Mouse (Mus musculus): Measurements from ENCODE around the gene Tmem132d. TPM values are rescaled to one million over a fixed set of nuclear protein-coding genes. Genes with fewer than 3 reads are reported as not detected.
A peak's percentile ranks its signal among the peaks of the same experiment; 100 is the strongest.

Gene Tmem132d
- polyA plus RNA-seq, 1 experiment from 2014 or later: 3.2 TPM

- Histone ChIP-seq H3K9me3 (no peaks in the 10 kb centered on the region), H3K4me1 (peaks cover 17% of the 10 kb centered on the region), H3K36me3 (replicated peaks) (no peaks in the 10 kb centered on the region), H3K4me2 (peak overlapping the region; percentile 10; the same call in 1 of the 2 replicates), H3K9ac (no peak overlapping the region), H3K4me3 (no peak overlapping the region), H3K27ac (peak overlapping the region; percentile 61), H3K27me3 (replicated peaks) (no peaks in the 10 kb centered on the region)
- 11% methylated on average over 9 of the region's 9 CpGs for WGBS
- peak; percentile 39; the same call in 1 of the 2 replicates for ATAC-seq (replicated peaks)
These were observed 228.8 kb downstream of the Tmem132d start for GRCm38 (mm10) chr5:128203879-128204581.

- no peak for ATAC-seq (replicated peaks)
- Histone ChIP-seq H3K9me3 (no peaks in the 10 kb centered on the region), H3K4me3 (no peak overlapping the region), H3K36me3 (replicated peaks) (no peaks in the 10 kb centered on the region), H3K9ac (no peak overlapping the region), H3K4me2 (no peak overlapping the region), H3K27ac (no peak overlapping the region), H3K27me3 (replicated peaks) (no peaks in the 10 kb centered on the region), H3K4me1 (peaks cover 12% of the 10 kb centered on the region)
- 35% methylated on average over 4 of the region's 4 CpGs for WGBS
These were observed 238.8 kb downstream of the Tmem132d start for GRCm38 (mm10) chr5:128194106-128194505.

- Histone ChIP-seq H3K36me3 (replicated peaks) (no peaks in the 10 kb centered on the region), H3K27me3 (replicated peaks) (no peaks in the 10 kb centered on the region), H3K9ac (no peak overlapping the region), H3K4me2 (no peak overlapping the region), H3K4me3 (no peak overlapping the region), H3K27ac (0 out of 2 replicates have a peak overlapping the region, but pooled peaks have one; percentile 6), H3K4me1 (peaks cover 12% of the 10 kb centered on the region), H3K9me3 (no peaks in the 10 kb centered on the region)
- 78% methylated on average over 6 of the region's 6 CpGs for WGBS
- no peak for ATAC-seq (replicated peaks)
These were observed 240.3 kb downstream of the Tmem132d start for GRCm38 (mm10) chr5:128192485-128193055.

GRCm38 (mm10) chr5:128191710-128192109 is 241.2 kb downstream of the Tmem132d start:
- no peak overlapping the region for H3K4me3 ChIP-seq
- 41% methylated on average over 9 of the region's 9 CpGs for WGBS

GRCm38 (mm10) chr5:128190243-128190820 is 242.5 kb downstream of the Tmem132d start:
- peaks cover 12% of the 10 kb centered on the region for H3K4me1 ChIP-seq
- no peaks in the 10 kb centered on the region for H3K27me3 ChIP-seq (replicated peaks)
- H3K4me3 ChIP-seq: no peak overlapping the region
- H3K9me3 ChIP-seq: no peaks in the 10 kb centered on the region
- no peak overlapping the region for H3K9ac ChIP-seq
- H3K4me2 ChIP-seq: no peak overlapping the region
- H3K27ac ChIP-seq: no peak overlapping the region
- H3K36me3 ChIP-seq (replicated peaks): no peaks in the 10 kb centered on the region
- ATAC-seq (replicated peaks): no peak
- WGBS: 61% methylated on average over 14 of the region's 14 CpGs

More at GRCm38 (mm10) chr5:128191710-128192109, 241.2 kb downstream of the Tmem132d start:
- Histone ChIP-seq H3K27me3 (replicated peaks) (no peaks in the 10 kb centered on the region), H3K4me2 (no peak overlapping the region), H3K36me3 (replicated peaks) (no peaks in the 10 kb centered on the region), H3K27ac (no peak overlapping the region; the same call in 1 of the 2 replicates), H3K9ac (no peak overlapping the region), H3K9me3 (no peaks in the 10 kb centered on the region), H3K4me1 (peaks cover 12% of the 10 kb centered on the region)
- no peak for ATAC-seq (replicated peaks)

GRCm38 (mm10) chr5:128176234-128176633 is 256.6 kb downstream of the Tmem132d start:
- ATAC-seq (replicated peaks): no peak
- no peaks in the 10 kb centered on the region for H3K4me1 ChIP-seq
- no peaks in the 10 kb centered on the region for H3K36me3 ChIP-seq (replicated peaks)
- no peak overlapping the region for H3K4me3 ChIP-seq
- H3K9ac ChIP-seq: no peak overlapping the region
- H3K27me3 ChIP-seq (replicated peaks): no peaks in the 10 kb centered on the region
- WGBS: 94% methylated on average over 2 of the region's 2 CpGs
- H3K27ac ChIP-seq: no peak overlapping the region
- no peaks in the 10 kb centered on the region for H3K9me3 ChIP-seq
- no peak overlapping the region for H3K4me2 ChIP-seq

- WGBS: 71% methylated on average over 12 of the region's 12 CpGs
- H3K36me3 ChIP-seq (replicated peaks): no peaks in the 10 kb centered on the region
- H3K9me3 ChIP-seq: no peaks in the 10 kb centered on the region
- H3K27me3 ChIP-seq (replicated peaks): no peaks in the 10 kb centered on the region
- no peak overlapping the region for H3K9ac ChIP-seq
- ATAC-seq (replicated peaks): no peak
- no peaks in the 10 kb centered on the region for H3K4me1 ChIP-seq
- H3K4me2 ChIP-seq: no peak overlapping the region
- no peak overlapping the region for H3K27ac ChIP-seq
- H3K4me3 ChIP-seq: no peak overlapping the region
These were observed 273.8 kb downstream of the Tmem132d start for GRCm38 (mm10) chr5:128158901-128159675.

GRCm38 (mm10) chr5:128151461-128151860 is 281.4 kb downstream of the Tmem132d start:
- Histone ChIP-seq H3K36me3 (replicated peaks) (no peaks in the 10 kb centered on the region), H3K27me3 (replicated peaks) (no peaks in the 10 kb centered on the region), H3K9ac (no peak overlapping the region), H3K9me3 (no peaks in the 10 kb centered on the region), H3K4me1 (no peaks in the 10 kb centered on the region), H3K4me2 (no peak overlapping the region), H3K4me3 (no peak overlapping the region), H3K27ac (no peak overlapping the region)
- WGBS: 92% methylated on average over 6 of the region's 8 CpGs
- ATAC-seq (replicated peaks): no peak

DNA sequence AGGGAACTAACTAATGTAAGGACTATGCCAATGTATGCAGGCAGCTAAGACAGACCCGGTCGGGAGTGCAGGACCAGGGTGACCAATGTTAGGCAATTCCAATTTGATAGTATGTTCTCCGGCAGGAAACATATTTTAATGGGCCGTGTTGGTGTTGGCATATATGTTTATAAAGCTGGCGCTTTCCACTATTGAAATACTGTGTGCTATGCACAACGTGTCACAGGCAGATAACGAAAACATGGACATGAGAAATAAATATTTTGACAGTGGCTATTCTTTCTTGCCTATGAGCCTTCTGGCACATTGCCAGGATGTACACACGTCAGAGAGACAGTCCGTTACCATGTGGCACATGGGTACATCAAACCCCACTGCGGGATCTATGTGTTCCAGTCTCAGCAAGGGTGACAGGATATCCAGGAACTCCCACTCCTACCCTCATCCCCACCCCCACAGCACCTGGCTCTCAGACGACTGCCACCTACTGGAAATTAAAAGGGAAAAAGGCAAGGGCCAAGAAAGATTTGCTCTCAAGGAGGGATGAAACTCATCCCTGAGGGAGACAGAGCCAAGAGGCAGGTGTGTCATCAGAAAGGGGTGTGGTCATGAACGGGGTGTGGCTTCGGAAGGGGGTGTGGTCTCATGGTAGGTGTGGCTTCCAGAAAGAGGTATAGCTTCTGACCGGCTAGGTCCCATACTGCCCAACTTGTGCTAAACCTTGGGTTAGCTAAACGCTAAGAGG is 285.8 kb downstream of the Tmem132d start:
- 85% methylated on average over 15 of the region's 15 CpGs for WGBS
- Histone ChIP-seq H3K4me1 (no peaks in the 10 kb centered on the region), H3K9ac (no peak overlapping the region), H3K27me3 (replicated peaks) (no peaks in the 10 kb centered on the region), H3K9me3 (no peaks in the 10 kb centered on the region), H3K27ac (no peak overlapping the region), H3K4me3 (no peak overlapping the region), H3K4me2 (no peak overlapping the region), H3K36me3 (replicated peaks) (no peaks in the 10 kb centered on the region)
- no peak for ATAC-seq (replicated peaks)

- Histone ChIP-seq H3K4me3 (no peak overlapping the region), H3K27ac (no peak overlapping the region), H3K4me2 (no peak overlapping the region), H3K27me3 (replicated peaks) (no peaks in the 10 kb centered on the region), H3K4me1 (no peaks in the 10 kb centered on the region), H3K36me3 (replicated peaks) (no peaks in the 10 kb centered on the region), H3K9me3 (no peaks in the 10 kb centered on the region), H3K9ac (no peak overlapping the region)
- no peak for ATAC-seq (replicated peaks)
- 95% methylated on average over 3 of the region's 3 CpGs for WGBS
These were observed 288.1 kb downstream of the Tmem132d start for GRCm38 (mm10) chr5:128144799-128145198.

DNA sequence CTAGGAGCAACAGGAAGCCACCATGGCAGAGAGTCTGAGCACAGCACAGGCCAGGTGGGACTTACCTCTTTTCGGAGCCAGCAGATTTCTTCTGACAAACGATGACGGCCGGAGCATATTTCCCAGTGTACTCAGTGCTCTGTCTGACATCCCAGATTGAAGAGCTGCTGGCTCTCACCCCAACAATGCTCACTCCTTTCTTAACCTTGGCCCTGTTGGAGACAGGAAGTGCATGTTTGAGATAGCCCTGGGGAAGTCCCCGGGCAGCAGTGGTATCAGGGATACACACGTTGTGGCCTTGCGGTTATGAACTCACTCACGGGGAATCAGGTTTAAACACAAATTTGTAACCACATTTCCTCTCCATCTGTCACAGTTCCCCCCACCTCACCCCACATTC is 296.1 kb downstream of the Tmem132d start:
- ATAC-seq (replicated peaks): no peak
- WGBS: 92% methylated on average over 8 of the region's 8 CpGs
- Histone ChIP-seq H3K4me1 (no peaks in the 10 kb centered on the region), H3K27ac (no peak overlapping the region), H3K36me3 (replicated peaks) (no peaks in the 10 kb centered on the region), H3K9me3 (no peaks in the 10 kb centered on the region), H3K4me2 (no peak overlapping the region), H3K27me3 (replicated peaks) (no peaks in the 10 kb centered on the region), H3K9ac (no peak overlapping the region), H3K4me3 (no peak overlapping the region)

- ATAC-seq (replicated peaks): no peak
- no peak overlapping the region for H3K4me2 ChIP-seq
- H3K27me3 ChIP-seq (replicated peaks): no peaks in the 10 kb centered on the region
- no peaks in the 10 kb centered on the region for H3K36me3 ChIP-seq (replicated peaks)
- H3K4me3 ChIP-seq: no peak overlapping the region
- H3K27ac ChIP-seq: no peak overlapping the region
- H3K4me1 ChIP-seq: no peaks in the 10 kb centered on the region
- no peak overlapping the region for H3K9ac ChIP-seq
- no peaks in the 10 kb centered on the region for H3K9me3 ChIP-seq
- 78% methylated on average over 3 of the region's 3 CpGs for WGBS
These were observed 310.2 kb downstream of the Tmem132d start for GRCm38 (mm10) chr5:128122656-128123055.
